Mouse (Mus musculus) heart, embryonic 11.5 days (tissue): ENCODE data around the gene Cmtm7. TPM values are rescaled to one million over a fixed set of nuclear protein-coding genes. Genes with fewer than 3 reads are reported as not detected.

Experiments
- ATAC-seq: fragments of 200-750 bp; cut with Nextera tagmentation; replicated peaks from 2 replicates; pipeline ENCODE4 v1.8.0; 2017; ENCODE audit warnings: moderate library complexity; ENCODE audit not compliant: insufficient number of reproducible peaks, low FRiP score, low TSS enrichment
- H3K27ac ChIP-seq: fragments of 300-500 bp; sonication (generic); 2 replicates; pipeline ENCODE4 v1.5.1; 2014; ENCODE audit warnings: mild to moderate bottlenecking, low read depth, low read length
- H3K27me3 ChIP-seq: fragments of 300-500 bp; sonication (generic); 2 replicates; pipeline ENCODE4 v1.6.1; 2014; ENCODE audit warnings: mild to moderate bottlenecking, low read length, mixed read lengths; ENCODE audit not compliant: control insufficient read depth, insufficient read depth
- H3K36me3 ChIP-seq: fragments of 300-500 bp; sonication (generic); 2 replicates; pipeline ENCODE4 v1.6.1; 2014; ENCODE audit warnings: mild to moderate bottlenecking, low read length, moderate library complexity, mixed read lengths; ENCODE audit not compliant: control insufficient read depth, insufficient read depth
- H3K4me1 ChIP-seq: fragments of 300-500 bp; sonication (generic); 2 replicates; pipeline ENCODE4 v1.6.1; 2014; ENCODE audit warnings: low read length; ENCODE audit not compliant: control insufficient read depth, insufficient read depth
- H3K4me2 ChIP-seq: fragments of 300-500 bp; sonication (generic); 2 replicates; pipeline ENCODE4 v1.6.1; 2014; ENCODE audit warnings: mild to moderate bottlenecking, moderate library complexity
- H3K4me3 ChIP-seq: fragments of 300-500 bp; sonication (generic); 2 replicates; pipeline ENCODE4 v1.5.1; 2014; ENCODE audit warnings: low read depth, low read length
- H3K9ac ChIP-seq: fragments of 300-500 bp; sonication (generic); 2 replicates; pipeline ENCODE4 v1.6.1; 2014; ENCODE audit warnings: mild to moderate bottlenecking, low read depth, low read length, moderate library complexity
- H3K9me3 ChIP-seq: fragments of 300-500 bp; sonication (generic); replicated peaks from 2 replicates; pipeline ENCODE4 v1.6.1; 2016; ENCODE audit warnings: low read length; ENCODE audit not compliant: control insufficient read depth
- WGBS: fragments of 180-500 bp; shearing (Covaris S2); extraction: QIAGEN DNeasy Blood & Tissue Kit; methylation state at CpG from one replicate; pipeline ENCODE4 v1.1.7; 2014; ENCODE audit not compliant: insufficient replicate concordance; 5-methylcytosine and 5-hydroxymethylcytosine counted together
- polyA plus RNA-seq: library from polyadenylated mRNA; unstranded; fragments of >200 nt; fragmentation: Nextera tagmentation; extraction: Ambion mirVana; gene quantifications from 2 replicates; pipeline ENCODE4 v1.2.1, GENCODE M21; 2014

The Cmtm7 gene
- polyA plus RNA-seq = 105 and 121 TPM in 2 replicates

DNA sequence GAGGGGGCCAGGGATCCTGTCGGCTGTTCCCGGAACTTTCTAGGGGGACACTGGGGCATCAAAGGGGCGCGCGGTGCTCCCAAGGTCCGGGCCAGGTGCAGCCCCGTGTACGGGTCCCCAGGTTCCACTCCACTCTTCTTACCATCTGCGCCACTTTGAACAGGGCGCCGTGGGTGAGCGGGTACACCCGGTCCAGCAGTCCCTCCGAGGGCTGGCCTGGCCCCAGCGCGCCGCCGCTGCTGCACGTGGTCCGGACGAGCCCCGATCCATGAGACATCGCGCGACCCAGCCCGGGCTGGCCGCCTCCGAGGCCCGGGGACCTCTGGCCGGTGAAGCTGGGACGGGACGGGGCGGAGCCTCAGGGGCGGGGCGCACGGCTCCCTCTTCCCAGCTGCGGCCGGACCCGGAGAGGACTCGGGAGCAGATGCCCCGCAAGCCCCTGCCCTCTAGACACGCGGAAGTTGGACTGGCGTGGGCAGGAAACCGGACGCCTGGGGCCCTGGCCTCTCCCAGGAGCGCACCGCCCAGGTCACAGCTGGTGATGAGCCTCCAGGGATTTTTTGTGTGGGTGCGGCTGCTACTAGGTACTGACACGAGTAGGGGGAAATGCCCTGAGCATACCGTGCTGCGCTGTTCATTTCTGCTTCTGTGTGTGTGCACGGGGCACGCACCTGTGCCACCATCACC lies at the start of gene Cmtm7:
TSS of gene Cmtm7 (minus strand) at position 331 of the 687 bp plus-strand sequence.
- Histone ChIP-seq H3K9me3 (no peaks in the 10 kb centered on the region), H3K4me1 (peaks cover 18% of the 10 kb centered on the region), H3K36me3 (no peaks in the 10 kb centered on the region), H3K4me3 (peak within 1 kb of the TSS; percentile 77), H3K27me3 (no peaks in the 10 kb centered on the region), H3K27ac (peak within 1 kb of the TSS; percentile 89), H3K9ac (peak within 1 kb of the TSS; percentile 94), H3K4me2 (peak within 1 kb of the TSS; percentile 77)
- ATAC-seq = peak; percentile 83
- WGBS = 1% methylated on average over 54 of the region's 54 CpGs

DNA sequence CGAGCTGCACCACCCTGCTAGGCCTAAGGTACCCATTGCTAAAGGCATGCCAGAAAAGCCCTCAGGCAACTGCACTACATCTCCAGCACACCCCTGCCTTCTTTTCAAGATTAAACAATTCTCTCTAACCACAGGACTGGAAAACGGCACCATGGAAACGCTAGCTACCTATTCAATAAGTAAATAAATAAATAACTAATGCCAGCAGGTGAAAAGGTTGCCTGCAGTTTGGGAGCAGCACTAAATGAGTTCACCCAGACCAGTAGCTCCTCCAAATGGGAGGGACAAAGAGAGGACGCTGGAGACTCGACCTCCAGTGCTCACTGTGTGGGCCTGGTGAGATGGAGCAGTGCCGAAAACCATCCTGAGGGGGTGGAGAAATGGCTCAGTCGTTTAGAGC lies 48.7 kb upstream of the Cmtm7 start:
- no peak for ATAC-seq
- H3K27me3 ChIP-seq = no peaks in the 10 kb centered on the region
- no peak overlapping the region for H3K4me3 ChIP-seq
- H3K9ac ChIP-seq = no peak overlapping the region
- H3K36me3 ChIP-seq = no peaks in the 10 kb centered on the region
- 58% methylated on average over 7 of the region's 7 CpGs for WGBS
- H3K27ac ChIP-seq = no peak overlapping the region
- H3K4me1 ChIP-seq = no peaks in the 10 kb centered on the region; the same call in 1 of the 2 replicates
- H3K9me3 ChIP-seq = no peaks in the 10 kb centered on the region
- H3K4me2 ChIP-seq = no peak overlapping the region

DNA sequence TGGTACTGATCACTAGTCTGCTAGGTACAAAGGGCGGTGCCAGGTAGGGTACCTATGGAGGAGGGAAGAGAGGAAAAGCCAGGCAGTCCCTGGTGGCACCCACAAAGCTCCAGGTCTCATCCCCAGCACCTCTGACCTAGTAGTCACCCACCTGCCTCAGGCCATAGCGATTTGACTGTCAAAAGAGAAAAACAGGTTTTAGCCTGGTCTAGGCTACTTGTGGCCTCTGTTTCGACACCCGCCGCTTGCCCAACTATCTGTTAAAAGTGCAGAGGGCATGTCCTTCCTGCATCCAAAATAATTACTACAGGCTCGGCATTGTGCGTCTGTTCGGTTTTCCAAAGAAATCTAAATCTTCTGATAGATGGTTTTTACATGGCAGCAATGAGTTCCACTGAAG lies 48.0 kb upstream of the Cmtm7 start:
- WGBS = 86% methylated on average over 8 of the region's 8 CpGs

DNA sequence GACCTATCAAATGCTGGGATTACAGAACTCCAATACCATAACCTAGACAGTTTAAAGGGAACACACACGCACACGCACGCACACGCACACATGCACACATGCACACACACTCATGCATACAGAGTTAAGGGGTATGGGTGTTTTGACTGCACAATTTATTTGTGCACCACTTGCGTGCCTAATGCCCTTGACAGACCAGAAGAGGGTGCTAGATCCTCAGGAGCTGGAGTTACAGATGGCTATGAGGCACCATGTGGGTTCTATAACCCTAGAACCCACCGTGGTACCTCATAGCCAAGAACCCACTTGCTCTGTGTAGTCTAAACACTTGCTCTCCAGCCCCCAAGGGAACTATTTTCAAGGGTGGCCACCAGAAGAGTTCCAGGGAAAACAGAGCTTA lies 46.7 kb upstream of the Cmtm7 start:
- Histone ChIP-seq H3K9ac (no peak overlapping the region), H3K27ac (no peak overlapping the region), H3K27me3 (no peaks in the 10 kb centered on the region), H3K9me3 (no peaks in the 10 kb centered on the region), H3K4me2 (no peak overlapping the region), H3K4me3 (no peak overlapping the region), H3K36me3 (no peaks in the 10 kb centered on the region), H3K4me1 (no peaks in the 10 kb centered on the region; the same call in 1 of the 2 replicates)
- WGBS = 86% methylated on average over 6 of the region's 6 CpGs
- no peak for ATAC-seq

More for the DNA sequence above, 48.0 kb upstream of the Cmtm7 start:
- Histone ChIP-seq H3K9me3 (no peaks in the 10 kb centered on the region), H3K9ac (no peak overlapping the region), H3K27ac (no peak overlapping the region), H3K4me1 (no peaks in the 10 kb centered on the region; the same call in 1 of the 2 replicates), H3K36me3 (no peaks in the 10 kb centered on the region), H3K27me3 (no peaks in the 10 kb centered on the region), H3K4me2 (no peak overlapping the region), H3K4me3 (no peak overlapping the region)
- no peak for ATAC-seq

DNA sequence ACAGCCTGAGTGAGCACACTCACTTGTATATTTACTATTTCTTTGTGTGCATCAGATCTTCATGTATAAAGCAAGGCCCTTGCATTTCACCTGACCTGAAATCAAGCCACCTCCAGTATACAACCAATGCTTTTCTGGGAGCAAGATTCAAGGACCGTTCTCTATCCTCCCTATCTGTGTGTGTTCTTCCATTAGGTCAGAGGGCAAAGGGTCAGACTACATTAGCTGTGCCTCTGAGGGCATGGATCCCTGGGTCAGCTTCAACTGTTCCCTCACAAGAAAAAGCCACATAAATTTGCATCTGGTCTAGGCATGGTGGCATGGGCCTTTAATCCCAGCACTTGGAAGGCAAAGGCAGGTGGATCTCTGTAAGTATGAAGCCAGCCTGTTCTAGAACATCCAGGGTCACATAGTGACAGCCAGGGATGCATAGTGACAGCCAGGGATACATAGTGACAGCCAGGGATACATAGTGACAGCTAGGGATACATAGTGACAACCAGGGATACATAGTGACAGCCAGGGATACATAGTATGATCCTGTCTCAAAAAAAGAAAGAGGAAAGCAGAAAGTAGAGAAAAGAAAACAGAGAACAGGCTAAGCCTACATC lies 45.7 kb upstream of the Cmtm7 start:
- Histone ChIP-seq H3K27me3 (no peaks in the 10 kb centered on the region), H3K4me1 (no peaks in the 10 kb centered on the region; the same call in 1 of the 2 replicates), H3K4me3 (no peak overlapping the region), H3K27ac (no peak overlapping the region), H3K9ac (no peak overlapping the region), H3K4me2 (no peak overlapping the region), H3K9me3 (no peaks in the 10 kb centered on the region), H3K36me3 (no peaks in the 10 kb centered on the region)
- ATAC-seq = no peak
- WGBS = 23% methylated on average over 1 of the region's 1 CpGs

DNA sequence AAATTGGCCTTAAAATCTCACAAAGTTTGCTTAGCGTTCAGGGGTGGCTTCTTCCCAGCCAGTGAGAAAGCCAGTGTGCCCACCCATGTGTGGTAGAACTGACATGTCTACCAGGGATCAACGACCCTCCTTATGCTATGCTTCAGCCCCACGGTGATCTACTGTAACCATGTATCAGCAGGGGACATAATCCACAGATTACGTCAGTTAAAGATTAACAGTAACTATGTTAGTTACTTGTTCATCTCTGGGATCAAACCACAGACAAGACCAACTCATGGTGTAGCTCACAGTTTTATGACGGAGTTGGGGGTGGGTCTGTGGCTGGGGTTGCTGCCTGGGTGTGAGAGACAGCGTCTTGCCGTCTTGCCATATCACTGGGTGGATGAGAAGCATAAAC lies 42.5 kb upstream of the Cmtm7 start:
- WGBS = 90% methylated on average over 7 of the region's 7 CpGs
- ATAC-seq = no peak
- Histone ChIP-seq H3K27me3 (no peaks in the 10 kb centered on the region), H3K4me2 (no peak overlapping the region), H3K36me3 (no peaks in the 10 kb centered on the region), H3K9ac (no peak overlapping the region), H3K27ac (no peak overlapping the region), H3K4me3 (no peak overlapping the region), H3K4me1 (no peaks in the 10 kb centered on the region; the same call in 1 of the 2 replicates), H3K9me3 (no peaks in the 10 kb centered on the region)

DNA sequence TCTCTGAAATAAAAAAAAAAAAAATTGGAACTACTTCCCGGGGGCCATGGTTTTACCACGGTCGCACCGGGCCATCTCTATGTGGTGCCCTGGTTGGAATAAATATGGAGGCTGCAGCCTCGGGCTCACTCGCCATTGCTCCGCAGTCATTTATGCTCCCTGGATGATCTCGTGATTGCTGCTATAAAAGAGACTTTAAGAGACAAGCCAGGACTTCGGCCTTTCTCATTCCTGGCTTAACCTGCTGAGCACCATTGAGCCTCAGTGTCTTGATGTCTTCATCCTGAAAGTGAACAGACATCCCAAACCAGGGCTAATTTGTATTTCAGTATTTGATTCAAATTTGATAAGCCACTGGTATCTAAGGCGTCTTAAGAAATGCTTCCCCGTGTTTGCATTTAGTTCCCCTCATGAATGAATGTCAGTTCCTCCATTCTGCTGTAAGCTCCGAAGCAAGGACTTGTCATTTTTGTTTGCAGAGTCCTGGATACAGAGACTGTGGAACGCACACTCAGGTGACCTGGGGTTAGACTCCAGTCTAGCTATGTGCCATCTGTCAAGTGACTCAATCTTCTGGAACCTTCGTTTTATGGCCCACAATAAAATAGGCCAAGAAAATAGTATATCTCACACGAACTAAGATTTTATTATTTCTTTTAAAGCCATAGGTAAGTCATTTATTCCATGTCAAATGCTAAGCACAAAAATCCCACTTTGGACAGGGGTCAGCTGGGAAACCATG lies 40.1 kb upstream of the Cmtm7 start:
- no peaks in the 10 kb centered on the region for H3K27me3 ChIP-seq
- H3K9me3 ChIP-seq = no peaks in the 10 kb centered on the region
- 85% methylated on average over 15 of the region's 15 CpGs for WGBS
- H3K4me3 ChIP-seq = no peak overlapping the region
- no peak overlapping the region for H3K27ac ChIP-seq
- no peak overlapping the region for H3K4me2 ChIP-seq
- no peaks in the 10 kb centered on the region for H3K36me3 ChIP-seq
- no peaks in the 10 kb centered on the region for H3K4me1 ChIP-seq
- ATAC-seq = no peak
- H3K9ac ChIP-seq = no peak overlapping the region

DNA sequence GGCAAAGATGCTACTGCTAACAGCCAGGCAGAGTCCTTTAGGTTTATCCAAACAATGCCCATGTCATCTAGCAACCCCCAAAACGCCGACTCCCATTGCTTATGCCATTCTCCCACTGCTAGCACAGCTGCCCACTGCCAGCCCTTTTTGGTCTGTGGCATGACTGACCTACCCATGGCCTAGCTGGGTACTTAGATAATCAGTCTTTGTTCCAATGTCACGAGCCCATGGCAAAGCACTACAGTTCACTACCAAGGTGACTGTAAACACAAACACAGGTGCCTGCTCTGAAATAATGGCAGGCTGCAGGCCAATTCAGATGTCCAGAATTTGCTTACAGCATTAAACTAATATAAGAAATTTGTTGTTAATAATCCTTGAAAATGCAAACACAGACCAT lies 37.3 kb upstream of the Cmtm7 start:
- Histone ChIP-seq H3K27ac (no peak overlapping the region), H3K4me2 (no peak overlapping the region), H3K4me1 (no peaks in the 10 kb centered on the region), H3K9me3 (no peaks in the 10 kb centered on the region), H3K27me3 (no peaks in the 10 kb centered on the region), H3K4me3 (no peak overlapping the region), H3K9ac (no peak overlapping the region), H3K36me3 (no peaks in the 10 kb centered on the region)
- no peak for ATAC-seq
- 78% methylated on average over 3 of the region's 3 CpGs for WGBS
